Mouse (Mus musculus): ENCODE data around the gene Apobec2. TPM values are rescaled to one million over a fixed set of nuclear protein-coding genes. Genes with fewer than 3 reads are reported as not detected.

Gene Apobec2
- polyA plus RNA-seq, 1 experiment from 2014 or later = 0.93 TPM

DNA sequence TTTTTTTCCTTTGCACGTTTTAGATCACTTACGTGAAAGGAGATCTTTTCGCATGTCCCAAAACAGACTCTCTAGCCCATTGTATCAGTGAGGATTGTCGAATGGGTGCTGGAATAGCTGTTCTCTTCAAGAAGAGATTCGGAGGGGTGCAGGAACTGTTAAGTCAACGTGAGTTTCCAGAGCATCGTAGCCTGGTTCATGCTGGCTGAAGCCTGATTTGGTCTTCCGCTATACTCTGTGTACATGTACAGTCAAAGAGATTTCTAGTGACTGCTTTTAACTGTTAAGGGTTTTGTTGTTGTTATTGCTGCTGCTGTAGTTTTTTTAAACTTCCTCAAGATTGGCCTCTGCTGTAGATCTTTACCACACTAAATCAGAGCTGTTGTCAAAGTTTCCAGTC is 21.5 kb downstream of the Apobec2 start:
- Histone ChIP-seq H3K4me2 (ENCODE audit: low read length) (peak overlapping the region; percentile 76), H3K4me3 (replicated peaks; ENCODE audit: low read depth, low read length) (peak overlapping the region; percentile 68), H3K27ac (peak overlapping the region; percentile 98), H3K9ac (ENCODE audit: low read depth, low read length) (peak overlapping the region; percentile 79; the same call in 1 of the 2 replicates), H3K27me3 (ENCODE audit: insufficient read depth, low read length) (no peaks in the 10 kb centered on the region), H3K4me1 (replicated peaks; ENCODE audit: insufficient read depth, low read length) (peaks cover 12% of the 10 kb centered on the region), H3K9me3 (replicated peaks; ENCODE audit: low read length) (no peaks in the 10 kb centered on the region), H3K36me3 (ENCODE audit: insufficient read depth, low read length) (peaks cover 22% of the 10 kb centered on the region; the same call in 1 of the 2 replicates)
- WGBS = 24% methylated on average over 8 of the region's 8 CpGs
- ATAC-seq (replicated peaks; ENCODE audit: low FRiP score, low read depth) = no peak
- TF ChIP-seq CTCF (IDR thresholded peaks at IDR 0.05; ENCODE audit: low read depth) = no peak
- peak; percentile 46 for DNase-seq (ENCODE audit: low spot score)

DNA sequence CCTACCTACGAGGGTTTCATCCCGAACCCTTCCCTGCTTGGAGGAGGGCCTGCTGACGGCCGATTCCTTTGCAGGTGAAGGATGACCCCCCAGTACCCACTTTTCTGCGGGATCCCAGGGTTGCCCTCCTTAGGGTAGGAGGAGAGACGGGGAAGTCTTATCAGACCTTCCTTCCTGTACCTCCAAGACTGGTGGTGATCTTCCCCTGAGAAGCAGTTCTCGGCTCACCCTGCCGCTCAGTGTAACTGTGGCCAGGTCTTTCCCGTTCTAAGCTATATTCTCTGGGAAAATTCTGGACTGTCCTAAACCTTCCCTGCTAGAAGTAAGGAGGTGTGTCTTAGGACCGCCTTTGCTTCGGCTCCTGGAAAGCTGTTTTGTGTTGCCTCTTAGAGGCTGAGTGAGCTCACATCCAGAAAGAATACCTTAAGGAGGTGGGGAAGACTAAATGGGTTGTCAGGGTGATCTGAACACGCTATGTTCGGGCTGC is 22.4 kb downstream of the Apobec2 start:
- peak; percentile 73 for DNase-seq (ENCODE audit: low spot score)
- Histone ChIP-seq H3K9ac (ENCODE audit: low read depth, low read length) (peak overlapping the region; percentile 79), H3K4me1 (replicated peaks; ENCODE audit: insufficient read depth, low read length) (peaks cover 12% of the 10 kb centered on the region), H3K4me2 (ENCODE audit: low read length) (peak overlapping the region; percentile 76), H3K36me3 (ENCODE audit: insufficient read depth, low read length) (peaks cover 20% of the 10 kb centered on the region; the same call in 1 of the 2 replicates), H3K9me3 (replicated peaks; ENCODE audit: low read length) (no peaks in the 10 kb centered on the region), H3K27me3 (ENCODE audit: insufficient read depth, low read length) (no peaks in the 10 kb centered on the region), H3K27ac (peak overlapping the region; percentile 98), H3K4me3 (replicated peaks; ENCODE audit: low read depth, low read length) (peak overlapping the region; percentile 68)
- under 1% methylated on average over 13 of the region's 13 CpGs for WGBS
- no peak for TF ChIP-seq CTCF (IDR thresholded peaks at IDR 0.05; ENCODE audit: low read depth)
- ATAC-seq (replicated peaks; ENCODE audit: low FRiP score, low read depth) = peak; percentile 2; the same call in 1 of the 2 replicates

DNA sequence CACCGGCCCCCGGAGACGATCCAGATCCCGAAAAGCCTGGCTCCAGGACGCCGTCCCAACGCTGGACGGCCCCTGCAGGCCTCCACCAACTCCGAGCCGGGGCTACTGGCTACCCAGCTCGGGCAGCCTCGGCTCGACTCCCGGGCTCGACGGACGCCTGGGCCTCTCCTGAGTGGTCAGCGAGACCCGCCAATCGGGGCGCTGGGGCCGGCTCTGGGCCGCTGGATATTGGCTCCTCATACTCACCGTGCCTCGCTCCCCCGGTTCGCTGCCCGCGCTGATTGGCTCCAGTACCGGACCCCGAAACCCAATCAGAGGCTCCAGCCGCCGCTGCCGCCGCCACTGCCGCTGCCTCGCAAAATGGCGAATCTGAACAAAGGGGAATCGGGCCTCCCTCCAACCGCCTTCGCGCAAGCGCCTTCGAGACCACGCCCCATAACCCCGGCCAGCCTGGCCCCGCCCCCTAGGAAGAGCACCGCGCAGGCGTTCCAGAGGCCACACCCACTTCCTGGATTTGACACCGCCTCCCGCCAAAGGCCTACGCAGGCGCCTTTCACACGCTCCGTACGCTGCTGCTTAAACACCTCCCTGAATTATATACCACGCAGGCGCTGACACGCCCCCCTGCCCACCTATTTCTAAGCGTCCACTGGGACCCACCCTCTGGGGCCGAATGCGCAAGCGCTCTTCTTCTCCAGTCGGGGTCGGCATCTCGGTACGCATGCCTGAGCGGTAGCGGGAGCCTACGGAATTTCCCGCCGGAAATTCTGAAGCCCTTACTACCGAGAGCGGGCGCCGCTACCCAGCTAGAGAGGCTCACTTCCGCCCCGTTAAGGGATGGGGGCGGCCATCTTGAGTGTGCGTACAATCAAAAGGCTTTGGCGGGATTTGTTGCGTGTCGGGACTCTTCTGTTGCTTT is 23.1 kb downstream of the Apobec2 start, which contains the start of the genes Nfya and Oard1:
Gene Nfya, minus strand, starts transcription at position 527 of the 919 bp plus-strand sequence.
Gene Oard1, plus strand, starts transcription at position 635 of the 919 bp plus-strand sequence.
- H3K27me3 ChIP-seq (ENCODE audit: insufficient read depth, low read length) = no peaks in the 10 kb centered on the region
- peaks cover 15% of the 10 kb centered on the region; the same call in 1 of the 2 replicates for H3K36me3 ChIP-seq (ENCODE audit: insufficient read depth, low read length)
- under 1% methylated on average over 78 of the region's 84 CpGs for WGBS
- peak; percentile 100 for DNase-seq (ENCODE audit: low spot score)
- no peaks in the 10 kb centered on the region for H3K9me3 ChIP-seq (replicated peaks; ENCODE audit: low read length)
- peak within 1 kb of the TSS; percentile 85 for H3K9ac ChIP-seq (ENCODE audit: low read depth, low read length)
- peak; percentile 21; the same call in 1 of the 2 replicates for TF ChIP-seq CTCF (IDR thresholded peaks at IDR 0.05; ENCODE audit: low read depth)
- peak within 1 kb of the TSS; percentile 76 for H3K4me2 ChIP-seq (ENCODE audit: low read length)
- H3K4me1 ChIP-seq (replicated peaks; ENCODE audit: insufficient read depth, low read length) = peaks cover 12% of the 10 kb centered on the region
- ATAC-seq (replicated peaks; ENCODE audit: low FRiP score, low read depth) = peak; percentile 96
- peak within 1 kb of the TSS; percentile 98 for H3K27ac ChIP-seq
- H3K4me3 ChIP-seq (replicated peaks; ENCODE audit: low read depth, low read length) = peak within 1 kb of the TSS; percentile 68

DNA sequence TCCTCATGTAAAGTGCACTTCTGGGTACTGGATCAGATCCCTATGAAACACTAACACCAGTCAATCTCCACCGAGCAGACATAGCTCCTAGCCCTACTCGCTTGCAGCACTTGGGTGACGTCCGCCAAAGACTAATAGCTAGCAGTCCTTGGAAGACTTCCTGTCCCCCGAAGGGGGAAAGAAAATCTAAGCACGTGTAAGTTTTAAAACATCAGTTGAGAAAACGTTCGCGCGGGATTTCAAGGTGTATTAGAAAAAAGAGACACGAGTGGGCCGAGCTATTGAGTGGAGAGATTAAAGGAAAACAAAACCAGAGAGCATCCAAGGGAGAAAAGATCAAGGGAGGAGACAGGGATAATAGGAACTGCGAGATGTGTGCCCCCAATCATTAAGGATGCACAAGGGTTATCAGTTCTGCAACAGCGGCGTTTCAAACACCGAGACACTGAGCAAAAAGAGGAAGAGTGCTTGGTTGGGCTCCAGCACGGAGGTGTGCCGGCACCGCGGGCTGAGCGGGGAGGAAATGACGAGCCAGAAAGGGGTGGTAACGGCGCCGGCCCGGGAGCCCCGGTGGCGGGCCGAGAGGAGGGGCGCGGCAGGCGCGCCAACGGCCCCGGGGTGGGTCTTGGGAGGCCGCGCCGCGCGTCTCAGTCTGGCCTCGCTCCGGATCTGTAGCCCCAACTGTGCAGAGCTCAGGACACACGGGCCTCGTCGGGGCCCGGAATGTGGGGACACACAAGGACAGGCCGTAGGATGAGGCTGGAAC is 24.0 kb downstream of the Apobec2 start:
- WGBS = under 1% methylated on average over 47 of the region's 47 CpGs
- ATAC-seq (replicated peaks; ENCODE audit: low FRiP score, low read depth) = peak; percentile 48

DNA sequence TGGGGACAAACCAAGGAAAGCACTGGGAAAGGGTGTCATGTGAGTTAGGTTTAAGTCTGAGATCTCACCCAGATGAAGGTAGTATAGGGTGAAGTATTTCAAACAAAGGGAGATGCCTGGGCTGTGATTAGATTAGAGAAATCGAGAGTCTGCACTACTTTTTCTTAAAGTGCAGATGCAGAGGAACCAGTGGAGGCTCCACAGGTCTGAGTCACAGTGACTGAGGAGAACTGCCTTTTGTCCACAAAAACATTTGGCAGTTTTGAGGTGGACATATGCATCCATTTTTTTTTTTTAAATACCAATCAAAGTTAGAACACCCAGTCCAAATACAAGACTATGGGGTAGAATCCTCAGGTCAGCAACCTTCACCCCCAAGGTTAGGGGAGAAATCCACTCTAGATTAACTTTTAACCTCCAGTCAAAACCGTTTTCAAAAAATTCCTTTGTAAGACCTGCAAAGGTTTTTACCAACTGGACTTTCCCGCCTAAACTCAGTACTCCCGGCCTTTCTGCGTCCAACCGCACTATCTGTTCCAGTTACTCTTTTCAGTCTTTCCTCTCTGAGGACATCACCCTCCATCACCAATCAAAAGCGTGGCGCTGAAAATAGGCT is 24.7 kb downstream of the Apobec2 start:
- Histone ChIP-seq H3K9me3 (replicated peaks; ENCODE audit: low read length) (no peaks in the 10 kb centered on the region), H3K9ac (ENCODE audit: low read depth, low read length) (peak overlapping the region; percentile 85), H3K4me2 (ENCODE audit: low read length) (peak overlapping the region; percentile 66), H3K4me3 (replicated peaks; ENCODE audit: low read depth, low read length) (peak overlapping the region; percentile 57), H3K27ac (peak overlapping the region; percentile 98), H3K36me3 (ENCODE audit: insufficient read depth, low read length) (0 out of 2 replicates have a peak, but pooled peaks cover 9% of the 10 kb centered on the region), H3K4me1 (replicated peaks; ENCODE audit: insufficient read depth, low read length) (peaks cover 12% of the 10 kb centered on the region), H3K27me3 (ENCODE audit: insufficient read depth, low read length) (no peaks in the 10 kb centered on the region)
- no peak for TF ChIP-seq CTCF (IDR thresholded peaks at IDR 0.05; ENCODE audit: low read depth)
- 6% methylated on average over 8 of the region's 8 CpGs for WGBS
- DNase-seq (ENCODE audit: low spot score) (no peak), ATAC-seq (replicated peaks; ENCODE audit: low FRiP score, low read depth) (no peak)

More for the DNA sequence above, 24.0 kb downstream of the Apobec2 start:
- Histone ChIP-seq H3K4me1 (replicated peaks; ENCODE audit: insufficient read depth, low read length) (peaks cover 12% of the 10 kb centered on the region), H3K9ac (ENCODE audit: low read depth, low read length) (peak overlapping the region; percentile 85), H3K4me2 (ENCODE audit: low read length) (peak overlapping the region; percentile 66), H3K27me3 (ENCODE audit: insufficient read depth, low read length) (no peaks in the 10 kb centered on the region), H3K4me3 (replicated peaks; ENCODE audit: low read depth, low read length) (peak overlapping the region; percentile 57), H3K27ac (peak overlapping the region; percentile 98), H3K36me3 (ENCODE audit: insufficient read depth, low read length) (0 out of 2 replicates have a peak, but pooled peaks cover 9% of the 10 kb centered on the region), H3K9me3 (replicated peaks; ENCODE audit: low read length) (no peaks in the 10 kb centered on the region)
- no peak for TF ChIP-seq CTCF (IDR thresholded peaks at IDR 0.05; ENCODE audit: low read depth)
- peak; percentile 84 for DNase-seq (ENCODE audit: low spot score)
